Mouse (Mus musculus) stomach, embryonic 16.5 days (tissue): ENCODE results near the gene Cbfa2t3. TPM values are rescaled to one million over a fixed set of nuclear protein-coding genes. Genes with fewer than 3 reads are reported as not detected.

ENCODE experiments used
- ATAC-seq: fragments of 200-750 bp; cut with Nextera tagmentation; 2 replicates; pipeline ENCODE4 v1.8.0; 2017; ENCODE audit warnings: moderate number of reproducible peaks, moderate TSS enrichment; ENCODE audit not compliant: insufficient read depth, low FRiP score
- H3K27ac ChIP-seq: fragments of 300-500 bp; sonication (generic); 2 replicates; pipeline ENCODE4 v1.5.1; 2014; ENCODE audit warnings: low read length
- H3K27me3 ChIP-seq: fragments of 300-500 bp; sonication (generic); 2 replicates; pipeline ENCODE4 v1.6.1; 2014; ENCODE audit warnings: low read length, control low read depth, mixed read lengths; ENCODE audit not compliant: control insufficient read depth, insufficient read depth
- H3K36me3 ChIP-seq: fragments of 300-500 bp; sonication (generic); 2 replicates; pipeline ENCODE4 v1.6.1; 2014; ENCODE audit warnings: low read length; ENCODE audit not compliant: control insufficient read depth, insufficient read depth
- H3K4me1 ChIP-seq: fragments of 300-500 bp; sonication (generic); 2 replicates; pipeline ENCODE4 v1.6.1; 2014; ENCODE audit warnings: low read length, control low read depth, mixed read lengths; ENCODE audit not compliant: control insufficient read depth, insufficient read depth
- H3K4me2 ChIP-seq: fragments of 300-500 bp; sonication (generic); 2 replicates; pipeline ENCODE4 v1.6.1; 2014; ENCODE audit warnings: low read depth, low read length, mixed read lengths
- H3K4me3 ChIP-seq: fragments of 300-500 bp; sonication (generic); replicated peaks from 2 replicates; pipeline ENCODE4 v1.5.1; 2014; ENCODE audit warnings: mild to moderate bottlenecking, low read length
- H3K9ac ChIP-seq: fragments of 300-500 bp; sonication (generic); 2 replicates; pipeline ENCODE4 v1.6.1; 2014; ENCODE audit warnings: low read length
- H3K9me3 ChIP-seq: fragments of 300-500 bp; sonication (generic); replicated peaks from 2 replicates; pipeline ENCODE4 v1.6.1; 2016; ENCODE audit warnings: low read length, control low read depth; ENCODE audit not compliant: control insufficient read depth
- WGBS: fragments of 180-500 bp; shearing (Covaris S2); extraction: QIAGEN DNeasy Blood & Tissue Kit; methylation state at CpG from one replicate; pipeline ENCODE4 v1.1.7; 2014; 5-methylcytosine and 5-hydroxymethylcytosine counted together
- polyA plus RNA-seq: library from polyadenylated mRNA; unstranded; fragments of >200 nt; fragmentation: Nextera tagmentation; extraction: Ambion mirVana; gene quantifications from 2 replicates; pipeline ENCODE4 v1.2.1, GENCODE M21; 2015

Cbfa2t3 gene
- polyA plus RNA-seq, 1 experiment from 2014 or later, result 4.1 TPM

- no peaks in the 10 kb centered on the region for H3K36me3 ChIP-seq
- ATAC-seq, result no peak
- no peak overlapping the region for H3K27ac ChIP-seq
- no peaks in the 10 kb centered on the region for H3K9me3 ChIP-seq
- H3K4me3 ChIP-seq, result no peak overlapping the region
- peaks cover 6% of the 10 kb centered on the region; the same call in 1 of the 2 replicates for H3K4me1 ChIP-seq
- H3K9ac ChIP-seq, result no peak overlapping the region
- no peak overlapping the region for H3K4me2 ChIP-seq
- H3K27me3 ChIP-seq, result no peaks in the 10 kb centered on the region
- 60% methylated on average over 13 of the region's 13 CpGs for WGBS
Measured at GRCm38 (mm10) chr8:122700628-122701027, 1.7 kb upstream of the Cbfa2t3 start.

- 48% methylated on average over 5 of the region's 5 CpGs for WGBS
- H3K4me3 ChIP-seq, result peak overlapping the region; percentile 7; the same call in 1 of the 2 replicates
- no peak overlapping the region for H3K27ac ChIP-seq
- H3K4me1 ChIP-seq, result peaks cover 5% of the 10 kb centered on the region; the same call in 1 of the 2 replicates
- no peaks in the 10 kb centered on the region for H3K36me3 ChIP-seq
- peak overlapping the region; percentile 7; the same call in 1 of the 2 replicates for H3K9ac ChIP-seq
- no peak; the same call in 1 of the 2 replicates for ATAC-seq
- H3K27me3 ChIP-seq, result no peaks in the 10 kb centered on the region
- H3K4me2 ChIP-seq, result peak overlapping the region; percentile 27
- H3K9me3 ChIP-seq, result no peaks in the 10 kb centered on the region
Measured at GRCm38 (mm10) chr8:122698254-122698768, 598 bp downstream of the Cbfa2t3 start.

GRCm38 (mm10) chr8:122697586-122697985 is 1.3 kb downstream of the Cbfa2t3 start:
- Histone ChIP-seq H3K4me2 (no peak overlapping the region; the same call in 1 of the 2 replicates), H3K27me3 (no peaks in the 10 kb centered on the region), H3K4me3 (no peak overlapping the region), H3K9me3 (no peaks in the 10 kb centered on the region), H3K9ac (no peak overlapping the region), H3K27ac (no peak overlapping the region), H3K36me3 (no peaks in the 10 kb centered on the region), H3K4me1 (peaks cover 5% of the 10 kb centered on the region; the same call in 1 of the 2 replicates)
- whole genome bisulfite sequencing, result 80% methylated on average over 6 of the region's 6 CpGs
- no peak for ATAC-seq

- Histone ChIP-seq H3K4me1 (peaks cover 5% of the 10 kb centered on the region; the same call in 1 of the 2 replicates), H3K36me3 (no peaks in the 10 kb centered on the region), H3K4me2 (no peak overlapping the region; the same call in 1 of the 2 replicates), H3K9me3 (no peaks in the 10 kb centered on the region), H3K27me3 (no peaks in the 10 kb centered on the region), H3K9ac (no peak overlapping the region), H3K4me3 (no peak overlapping the region), H3K27ac (no peak overlapping the region)
- ATAC-seq, result no peak
- WGBS, result 68% methylated on average over 3 of the region's 3 CpGs
Measured at GRCm38 (mm10) chr8:122697181-122697581, 1.7 kb downstream of the Cbfa2t3 start.

- Histone ChIP-seq H3K4me3 (no peak overlapping the region), H3K36me3 (no peaks in the 10 kb centered on the region), H3K9ac (no peak overlapping the region), H3K27me3 (no peaks in the 10 kb centered on the region), H3K4me2 (no peak overlapping the region), H3K9me3 (no peaks in the 10 kb centered on the region), H3K4me1 (peaks cover 5% of the 10 kb centered on the region; the same call in 1 of the 2 replicates), H3K27ac (no peak overlapping the region)
- ATAC-seq, result no peak
- 62% methylated on average over 7 of the region's 7 CpGs for WGBS
Measured at GRCm38 (mm10) chr8:122695438-122696042, 3.4 kb downstream of the Cbfa2t3 start.

GRCm38 (mm10) chr8:122692152-122692551 is 6.8 kb downstream of the Cbfa2t3 start:
- 66% methylated on average over 8 of the region's 8 CpGs for WGBS
- no peak overlapping the region for H3K9ac ChIP-seq
- H3K4me2 ChIP-seq, result no peak overlapping the region
- no peak overlapping the region for H3K4me3 ChIP-seq
- H3K9me3 ChIP-seq, result no peaks in the 10 kb centered on the region
- H3K4me1 ChIP-seq, result no peaks in the 10 kb centered on the region
- no peaks in the 10 kb centered on the region for H3K36me3 ChIP-seq
- no peak for ATAC-seq
- no peaks in the 10 kb centered on the region for H3K27me3 ChIP-seq
- no peak overlapping the region for H3K27ac ChIP-seq

- no peaks in the 10 kb centered on the region for H3K27me3 ChIP-seq
- no peak overlapping the region for H3K27ac ChIP-seq
- H3K4me1 ChIP-seq, result no peaks in the 10 kb centered on the region
- no peak overlapping the region for H3K4me3 ChIP-seq
- 77% methylated on average over 6 of the region's 6 CpGs for WGBS
- ATAC-seq, result peak; percentile 42; the same call in 1 of the 2 replicates
- no peak overlapping the region for H3K9ac ChIP-seq
- no peaks in the 10 kb centered on the region for H3K9me3 ChIP-seq
- H3K4me2 ChIP-seq, result no peak overlapping the region
- no peaks in the 10 kb centered on the region for H3K36me3 ChIP-seq
Measured at GRCm38 (mm10) chr8:122691018-122691417, 7.9 kb downstream of the Cbfa2t3 start.

- Histone ChIP-seq H3K27ac (no peak overlapping the region), H3K9me3 (no peaks in the 10 kb centered on the region), H3K36me3 (no peaks in the 10 kb centered on the region), H3K27me3 (peaks cover 4% of the 10 kb centered on the region; the same call in 1 of the 2 replicates), H3K4me1 (no peaks in the 10 kb centered on the region), H3K4me3 (no peak overlapping the region), H3K9ac (no peak overlapping the region), H3K4me2 (no peak overlapping the region)
- no peak for ATAC-seq
- 82% methylated on average over 1 of the region's 1 CpGs for WGBS
Measured at GRCm38 (mm10) chr8:122689315-122689714, 9.6 kb downstream of the Cbfa2t3 start.

GRCm38 (mm10) chr8:122686879-122687278 is 12.0 kb downstream of the Cbfa2t3 start:
- no peak for ATAC-seq

More at GRCm38 (mm10) chr8:122686879-122687278, 12.0 kb downstream of the Cbfa2t3 start:
- H3K4me3 ChIP-seq, result no peak overlapping the region
- no peaks in the 10 kb centered on the region for H3K9me3 ChIP-seq
- H3K4me2 ChIP-seq, result no peak overlapping the region
- H3K27me3 ChIP-seq, result peaks cover 7% of the 10 kb centered on the region; the same call in 1 of the 2 replicates
- no peaks in the 10 kb centered on the region for H3K36me3 ChIP-seq
- H3K4me1 ChIP-seq, result no peaks in the 10 kb centered on the region
- H3K27ac ChIP-seq, result no peak overlapping the region
- 0 out of 2 replicates have a peak overlapping the region, but pooled peaks have one; percentile 46 for H3K9ac ChIP-seq
- WGBS, result 61% methylated on average over 9 of the region's 9 CpGs
